Mouse (Mus musculus) splenic B cell, adult 2 months (primary cell): ENCODE data around the gene Pgm2l1.
A peak's percentile ranks its signal among the peaks of the same experiment; 100 is the strongest.

Experiments used
- DNase-seq: peaks from one replicate; pipeline ENCODE4 v3.0.0-alpha.2; 2011; ENCODE audit warnings: low read depth, low spot score
- H3K27me3 ChIP-seq: 2 replicates; pipeline ENCODE4 v1.6.1; 2012; ENCODE audit warnings: mild to moderate bottlenecking, low read length, moderate library complexity, mixed read lengths; ENCODE audit not compliant: control insufficient read depth, poor library complexity, insufficient read depth, severe bottlenecking
- H3K36me3 ChIP-seq: 2 replicates; pipeline ENCODE4 v1.6.1; 2012; ENCODE audit warnings: mild to moderate bottlenecking, low read length, moderate library complexity, mixed read lengths; ENCODE audit not compliant: control insufficient read depth, poor library complexity, insufficient read depth, severe bottlenecking

The Pgm2l1 gene

GRCm38 (mm10) chr7:100227158-100227875 lies at the start of gene Pgm2l1:
Gene Pgm2l1, plus strand, starts transcription at chr7:100227394.
- Histone ChIP-seq H3K27me3 (no peaks in the 10 kb centered on the region), H3K36me3 (no peaks in the 10 kb centered on the region)
- peak; percentile 95 for DNase-seq

GRCm38 (mm10) chr7:100178016-100178890 lies 48.9 kb upstream of the Pgm2l1 start:
- no peak for DNase-seq
- Histone ChIP-seq H3K36me3 (no peaks in the 10 kb centered on the region), H3K27me3 (no peaks in the 10 kb centered on the region; the same call in 1 of the 2 replicates)

GRCm38 (mm10) chr7:100178891-100179233 lies 48.3 kb upstream of the Pgm2l1 start:
- Histone ChIP-seq H3K27me3 (no peaks in the 10 kb centered on the region; the same call in 1 of the 2 replicates), H3K36me3 (no peaks in the 10 kb centered on the region)
- no peak for DNase-seq

- Histone ChIP-seq H3K27me3 (no peaks in the 10 kb centered on the region; the same call in 1 of the 2 replicates), H3K36me3 (no peaks in the 10 kb centered on the region)
- DNase-seq: no peak
Observed at GRCm38 (mm10) chr7:100179394-100179793, 47.8 kb upstream of the Pgm2l1 start.

GRCm38 (mm10) chr7:100179836-100180407 lies 47.3 kb upstream of the Pgm2l1 start:
- no peak for DNase-seq
- no peaks in the 10 kb centered on the region for H3K36me3 ChIP-seq

GRCm38 (mm10) chr7:100181176-100181575 lies 46.0 kb upstream of the Pgm2l1 start:
- H3K36me3 ChIP-seq: no peaks in the 10 kb centered on the region
- H3K27me3 ChIP-seq: no peaks in the 10 kb centered on the region; the same call in 1 of the 2 replicates
- no peak for DNase-seq

More at GRCm38 (mm10) chr7:100179836-100180407, 47.3 kb upstream of the Pgm2l1 start:
- no peaks in the 10 kb centered on the region; the same call in 1 of the 2 replicates for H3K27me3 ChIP-seq

- DNase-seq: no peak
- Histone ChIP-seq H3K27me3 (no peaks in the 10 kb centered on the region; the same call in 1 of the 2 replicates), H3K36me3 (no peaks in the 10 kb centered on the region)
Observed at GRCm38 (mm10) chr7:100181614-100182013, 45.6 kb upstream of the Pgm2l1 start.

- DNase-seq: no peak
- Histone ChIP-seq H3K27me3 (no peaks in the 10 kb centered on the region; the same call in 1 of the 2 replicates), H3K36me3 (no peaks in the 10 kb centered on the region)
Observed at GRCm38 (mm10) chr7:100182388-100182787, 44.8 kb upstream of the Pgm2l1 start.

- no peaks in the 10 kb centered on the region for H3K27me3 ChIP-seq
- no peaks in the 10 kb centered on the region for H3K36me3 ChIP-seq
- DNase-seq: peak; percentile 63
Observed at GRCm38 (mm10) chr7:100187601-100188000, 39.6 kb upstream of the Pgm2l1 start.

- no peak for DNase-seq
- Histone ChIP-seq H3K27me3 (no peaks in the 10 kb centered on the region), H3K36me3 (no peaks in the 10 kb centered on the region)
Observed at GRCm38 (mm10) chr7:100190167-100190566, 37.0 kb upstream of the Pgm2l1 start.

GRCm38 (mm10) chr7:100190778-100191177 lies 36.4 kb upstream of the Pgm2l1 start:
- DNase-seq: peak; percentile 75
- Histone ChIP-seq H3K27me3 (no peaks in the 10 kb centered on the region), H3K36me3 (no peaks in the 10 kb centered on the region)

- DNase-seq: no peak
- Histone ChIP-seq H3K36me3 (no peaks in the 10 kb centered on the region), H3K27me3 (no peaks in the 10 kb centered on the region)
Observed at GRCm38 (mm10) chr7:100201191-100201590, 26.0 kb upstream of the Pgm2l1 start.

GRCm38 (mm10) chr7:100203616-100204015 lies 23.6 kb upstream of the Pgm2l1 start:
- DNase-seq: no peak
- no peaks in the 10 kb centered on the region for H3K36me3 ChIP-seq
- H3K27me3 ChIP-seq: no peaks in the 10 kb centered on the region

GRCm38 (mm10) chr7:100204871-100205270 lies 22.3 kb upstream of the Pgm2l1 start:
- DNase-seq: no peak
- Histone ChIP-seq H3K27me3 (no peaks in the 10 kb centered on the region), H3K36me3 (no peaks in the 10 kb centered on the region)

GRCm38 (mm10) chr7:100206144-100206543 lies 21.1 kb upstream of the Pgm2l1 start:
- DNase-seq: no peak
- Histone ChIP-seq H3K36me3 (no peaks in the 10 kb centered on the region), H3K27me3 (no peaks in the 10 kb centered on the region)
